Mouse (Mus musculus) liver, embryonic 14.5 days (tissue): ENCODE measurements at regions not wholly inside any gene's neighbourhood (a gene's known extent, or its start where the extent isn't known, plus 50 kb on each side); places are given as distances from the start of the nearest gene placed in this dataset.

Experiments used
- ATAC-seq: fragments of 200-750 bp; cut with Nextera tagmentation; 2 replicates; pipeline ENCODE4 v1.8.0; 2017; ENCODE audit warnings: moderate number of reproducible peaks, mild to moderate bottlenecking, moderate library complexity; ENCODE audit not compliant: insufficient read depth
- DNase-seq, 3 experiments: peaks; one replicate each; pipeline ENCODE4 v3.0.0-alpha.2; 2012 to 2013; ENCODE audit warnings: low read depth in 3 of 3, low spot score in 3 of 3
- H3K27ac ChIP-seq: fragments of 300-500 bp; sonication (generic); 2 replicates; pipeline ENCODE4 v1.5.1; 2014; ENCODE audit warnings: moderate library complexity, mild to moderate bottlenecking, control low read depth, inconsistent platforms
- H3K27me3 ChIP-seq: fragments of 300-500 bp; sonication (generic); 2 replicates; pipeline ENCODE4 v1.6.1; 2014; ENCODE audit warnings: mild to moderate bottlenecking, low read length, moderate library complexity; ENCODE audit not compliant: control insufficient read depth, insufficient read depth
- H3K36me3 ChIP-seq: fragments of 300-500 bp; sonication (generic); replicated peaks from 2 replicates; pipeline ENCODE4 v1.6.1; 2014; ENCODE audit warnings: low read depth; ENCODE audit not compliant: control insufficient read depth, insufficient read depth
- H3K4me1 ChIP-seq, 2 experiments: fragments of 200-500 bp in 1 of 2; fragments of 300-500 bp in 1 of 2; sonication (generic) in 1 of 2; replicated peaks; 2 replicates each; pipeline ENCODE4 v1.6.1; 2012 to 2014; ENCODE audit warnings: antibody characterized with exemption in 1 of 2, inconsistent platforms in 1 of 2, low read length in 1 of 2; ENCODE audit not compliant: control insufficient read depth in 2 of 2, insufficient read depth in 2 of 2
- H3K4me2 ChIP-seq: fragments of 300-500 bp; sonication (generic); 2 replicates; pipeline ENCODE4 v1.6.1; 2014; ENCODE audit warnings: low read depth, mild to moderate bottlenecking, control low read depth, moderate library complexity
- H3K4me3 ChIP-seq, 2 experiments: fragments of 200-500 bp in 1 of 2; fragments of 300-500 bp in 1 of 2; sonication (generic) in 1 of 2; 2 replicates each; pipeline ENCODE4 v1.5.1; 2012 to 2014; ENCODE audit warnings: low read depth in 2 of 2, low read length in 2 of 2, mild to moderate bottlenecking in 2 of 2, control low read depth in 1 of 2, inconsistent platforms in 1 of 2, moderate library complexity in 1 of 2; ENCODE audit not compliant: insufficient read depth in 1 of 2
- H3K9ac ChIP-seq: fragments of 300-500 bp; sonication (generic); replicated peaks from 2 replicates; pipeline ENCODE4 v1.6.1; 2014; ENCODE audit warnings: mild to moderate bottlenecking, control low read depth, moderate library complexity
- H3K9me3 ChIP-seq: fragments of 300-500 bp; sonication (generic); 2 replicates; pipeline ENCODE4 v1.6.1; 2016; ENCODE audit warnings: low read length, mixed read lengths; ENCODE audit not compliant: control insufficient read depth
- CTCF ChIP-seq: IDR thresholded peaks from 2 replicates; pipeline ENCODE4 v1.5.1; 2016; ENCODE audit warnings: antibody characterized with exemption, low read depth, control low read depth
- EP300 ChIP-seq: IDR thresholded peaks from 2 replicates; pipeline ENCODE4 v1.6.1; 2016; ENCODE audit warnings: antibody characterized with exemption, low read depth
- whole genome bisulfite sequencing: fragments of 180-500 bp; shearing (Covaris S2); extraction: QIAGEN DNeasy Blood & Tissue Kit; methylation state at CpG from one replicate; pipeline ENCODE4 v1.1.7; 2014; ENCODE audit not compliant: insufficient replicate concordance; 5-methylcytosine and 5-hydroxymethylcytosine counted together

GRCm38 (mm10) chr15:90065768-90066167 is 158.3 kb upstream of the Alg10b start:
- H3K27me3 ChIP-seq: no peaks in the 10 kb centered on the region
- no peaks in the 10 kb centered on the region for H3K4me1 ChIP-seq
- H3K4me3 ChIP-seq: no peak overlapping the region
- H3K9ac ChIP-seq: no peak overlapping the region
- no peak overlapping the region for H3K27ac ChIP-seq
- H3K9me3 ChIP-seq: no peaks in the 10 kb centered on the region
- H3K4me2 ChIP-seq: no peak overlapping the region
- ATAC-seq (no peak), DNase-seq (no peak)
- TF ChIP-seq EP300 (no peak), CTCF (no peak)
- no peaks in the 10 kb centered on the region for H3K36me3 ChIP-seq
- WGBS: 38% methylated on average over 3 of the region's 3 CpGs

DNA sequence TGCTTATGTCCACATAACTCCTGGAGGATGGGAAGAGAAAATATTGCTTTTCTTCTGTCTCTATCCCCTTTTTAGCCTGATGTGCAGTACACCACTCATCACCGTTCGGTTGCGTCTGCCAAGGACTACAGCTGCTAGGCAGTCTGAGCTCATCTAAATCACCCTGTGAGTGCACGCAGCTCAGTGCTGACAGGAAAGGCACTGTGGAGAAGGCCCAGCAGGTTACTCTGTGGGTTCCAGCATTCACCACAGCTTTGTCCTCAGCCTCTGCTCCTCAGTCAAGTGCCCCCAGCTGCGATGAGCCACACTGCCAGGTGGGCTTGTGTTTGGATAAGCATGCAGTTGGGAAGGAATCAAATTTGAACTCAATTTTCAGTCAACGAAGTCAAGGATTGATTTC is 152.0 kb upstream of the Alg10b start:
- no peak for DNase-seq
- Histone ChIP-seq H3K4me1 (no peaks in the 10 kb centered on the region), H3K9ac (no peak overlapping the region), H3K4me3 (no peak overlapping the region), H3K36me3 (no peaks in the 10 kb centered on the region), H3K27ac (no peak overlapping the region), H3K4me2 (no peak overlapping the region), H3K27me3 (no peaks in the 10 kb centered on the region), H3K9me3 (no peaks in the 10 kb centered on the region)
- WGBS: 72% methylated on average over 6 of the region's 6 CpGs
- ATAC-seq: no peak
- TF ChIP-seq CTCF: no peak
- TF ChIP-seq EP300: no peak

DNA sequence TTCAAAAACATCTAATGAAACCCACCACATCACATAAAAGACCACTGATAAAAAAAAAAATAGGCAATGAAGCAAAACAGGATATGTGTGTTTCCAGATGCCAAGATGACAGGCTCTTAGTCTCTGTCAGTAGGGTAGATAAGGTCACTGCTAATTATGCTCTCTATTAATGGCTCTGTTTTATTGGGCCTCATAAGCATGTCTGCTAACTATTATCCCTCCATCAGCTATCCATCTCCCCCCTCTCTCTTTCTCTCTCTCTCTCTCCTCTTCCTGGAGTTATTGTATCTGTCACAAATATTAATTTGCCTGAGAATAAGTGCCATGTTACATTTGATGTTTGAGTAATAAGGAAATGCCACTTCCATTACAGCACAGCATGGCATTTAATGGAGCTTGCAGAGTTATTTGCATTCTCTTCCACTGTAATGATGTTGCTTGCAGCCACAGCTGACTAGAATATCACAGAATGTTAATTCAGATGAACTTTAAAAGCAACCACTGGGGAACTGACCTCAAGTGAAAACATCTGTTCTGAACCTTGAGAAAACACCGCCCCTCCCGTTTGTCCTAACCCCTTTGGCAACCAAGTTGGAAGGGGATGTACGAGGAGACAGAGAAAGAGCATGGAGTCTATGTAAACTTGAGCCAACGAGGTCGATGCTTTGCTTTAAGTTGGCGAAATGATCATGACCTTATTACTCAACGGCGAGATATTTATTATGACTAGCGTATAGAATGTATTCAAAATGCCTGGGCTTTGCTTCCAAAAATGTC is 141.7 kb upstream of the Alg10b start:
- Histone ChIP-seq H3K4me3 (no peak overlapping the region), H3K27me3 (no peaks in the 10 kb centered on the region), H3K36me3 (no peaks in the 10 kb centered on the region), H3K9me3 (no peaks in the 10 kb centered on the region), H3K27ac (no peak overlapping the region), H3K4me2 (no peak overlapping the region), H3K9ac (no peak overlapping the region), H3K4me1 (no peaks in the 10 kb centered on the region)
- WGBS: 64% methylated on average over 9 of the region's 9 CpGs
- ATAC-seq (no peak), DNase-seq (no peak)
- TF ChIP-seq EP300: no peak
- no peak for TF ChIP-seq CTCF

DNA sequence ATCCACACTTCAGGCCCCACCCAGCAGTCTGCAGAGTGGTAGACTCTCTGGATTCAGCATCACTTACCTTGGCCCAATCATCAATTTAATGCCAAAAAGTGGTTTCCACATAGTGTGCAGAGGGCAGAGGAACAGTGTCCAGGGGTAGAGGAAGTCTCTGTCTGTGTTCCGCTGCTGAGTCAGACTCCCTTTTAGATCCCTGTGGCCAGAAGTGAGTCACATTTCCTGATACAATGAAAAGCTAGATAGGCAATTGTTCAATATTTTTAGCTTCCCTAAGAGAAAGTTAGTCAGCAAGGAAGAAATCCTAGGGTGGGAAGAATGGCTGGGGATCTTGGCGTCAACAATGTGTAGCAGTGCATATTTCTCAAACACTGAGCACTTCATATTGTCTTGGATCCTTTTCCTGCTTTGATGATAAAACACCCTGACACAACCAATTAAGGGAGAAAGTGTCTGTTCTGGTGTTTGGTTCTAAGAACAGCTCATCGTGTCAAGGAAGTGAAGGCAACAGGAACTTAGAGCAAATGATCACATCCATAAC is 114.6 kb upstream of the Alg10b start:
- H3K27me3 ChIP-seq: no peaks in the 10 kb centered on the region
- H3K4me3 ChIP-seq: no peak overlapping the region
- 22% methylated on average over 3 of the region's 3 CpGs for WGBS
- H3K27ac ChIP-seq: no peak overlapping the region
- H3K9me3 ChIP-seq: no peaks in the 10 kb centered on the region
- no peaks in the 10 kb centered on the region for H3K36me3 ChIP-seq
- H3K9ac ChIP-seq: no peak overlapping the region
- H3K4me2 ChIP-seq: no peak overlapping the region
- peak; percentile 43; the same call in 1 of the 2 replicates for ATAC-seq
- TF ChIP-seq CTCF (no peak), EP300 (no peak)
- no peaks in the 10 kb centered on the region for H3K4me1 ChIP-seq
- no peak for DNase-seq

- Histone ChIP-seq H3K9me3 (no peaks in the 10 kb centered on the region), H3K4me2 (no peak overlapping the region), H3K4me1 (no peaks in the 10 kb centered on the region), H3K4me3 (no peak overlapping the region), H3K27me3 (no peaks in the 10 kb centered on the region), H3K36me3 (no peaks in the 10 kb centered on the region), H3K27ac (no peak overlapping the region), H3K9ac (no peak overlapping the region)
- ATAC-seq: no peak
- DNase-seq: no peak
- TF ChIP-seq EP300: no peak
- no peak for TF ChIP-seq CTCF
- WGBS: 25% methylated on average over 3 of the region's 3 CpGs
Measured at GRCm38 (mm10) chr15:90113611-90114010, 110.5 kb upstream of the Alg10b start.
